ENCODE assay signal across 8 mouse cellular contexts in the genomic region with DNA sequence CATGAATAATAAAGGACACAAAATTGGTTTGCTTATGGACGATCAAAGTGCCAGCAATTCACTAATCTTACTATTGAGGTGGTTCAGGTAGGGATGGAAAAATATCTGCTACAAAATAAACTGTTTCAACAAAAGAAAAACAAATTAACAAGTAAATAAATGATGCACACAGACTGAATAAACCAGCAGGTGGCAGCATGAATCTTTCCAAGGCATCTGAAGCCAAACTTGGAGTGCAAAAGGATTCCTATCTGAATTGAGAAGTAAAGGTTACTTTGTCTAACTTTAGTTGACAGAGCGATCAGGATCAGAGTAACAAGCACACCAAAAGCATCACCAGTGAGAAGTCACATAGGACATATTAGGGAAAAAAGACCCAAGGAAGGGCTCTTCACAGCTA.
A peak's percentile ranks its signal among the peaks of the same experiment; 100 is the strongest.
DNase-seq lines count a peak whose midpoint lies in the region; TF ChIP-seq lines count a peak whose summit lies in the region.

No protein-coding gene starts in this region.

- H3K27ac ChIP-seq in cerebellum, adult 2 months (ENCODE audit: insufficient read depth, low read length), result no peak overlapping the region

- H3K4me1 ChIP-seq in cerebellum, adult 2 months (ENCODE audit: control insufficient read depth, insufficient read depth, low read length), result no peaks in the 10 kb centered on the region

- no peaks in the 10 kb centered on the region for H3K27me3 ChIP-seq in cerebellum, adult 2 months (ENCODE audit: control insufficient read depth, insufficient read depth, low read length)

- no peak for TF ChIP-seq POLR2A in cerebellum, adult 2 months (IDR thresholded peaks at IDR 0.05; ENCODE audit: borderline replicate concordance, insufficient read depth, low read length)

- WGBS in cerebellum, adult 2 months, result 8% methylated on average over 2 of the region's 2 CpGs

- no peak overlapping the region for H3K4me3 ChIP-seq in cerebellum, adult 2 months (replicated peaks; ENCODE audit: insufficient read depth, low read depth, low read length)

- no peak for TF ChIP-seq CTCF in cerebellum, adult 2 months (IDR thresholded peaks at IDR 0.05; ENCODE audit: borderline replicate concordance, insufficient read depth, low read depth, low read length)

- DNase-seq in cerebellum, adult 2 months, result peak; percentile 34 to 49
- DNase-seq in cerebellum, adult 11-12 months, result no peak
- DNase-seq in CD8-positive naive resting alpha-beta T cell, adult 2 months (ENCODE audit: low read depth in 2 of 2, low spot score in 2 of 2), result peak; percentile 4 to 58
- DNase-seq in cerebellum, postnatal 25 days, result peak; percentile 29 to 67
- DNase-seq in heart, postnatal 10 days, result peak; percentile 70 to 74
- peak; percentile 49 to 75 for DNase-seq in kidney, postnatal 4 days
- peak; percentile 73 for DNase-seq in lung, postnatal 25 days (ENCODE audit: low spot score)
- peak; percentile 30 for DNase-seq in spleen, adult 12 weeks (ENCODE audit: low spot score)

- intact Hi-C loops in heart, postnatal 10 days (cut with DNase I), result loop anchor here (1.0 to 10.0 kb wide), 5 partner anchors 140 to 508 kb away; no protein-coding TSS in a partner anchor
